ENCODE assay signal across 8 mouse cellular contexts in genomic region chr3:108444698-108445365, GRCm38 (mm10). TPM values are rescaled to one million over a fixed set of nuclear protein-coding genes. Genes with fewer than 3 reads are reported as not detected.
DNase-seq lines count a peak whose midpoint lies in the region; ATAC-seq and TF ChIP-seq lines count a peak whose summit lies in the region.

Sars (minus strand) TSS chr3:108445209.

- peaks cover 49% of the 10 kb centered on the region for H3K4me1 ChIP-seq in erythroblast, embryonic 14.5 days (ENCODE audit: control insufficient read depth)
- H3K4me1 ChIP-seq in heart, embryonic 12.5 days (replicated peaks), result peaks cover 14% of the 10 kb centered on the region
- H3K4me1 ChIP-seq in kidney, postnatal 0 days (replicated peaks; ENCODE audit: insufficient read depth, low read length), result peaks cover 4% of the 10 kb centered on the region; the same call in 1 of the 2 replicates
- H3K4me1 ChIP-seq in liver, embryonic 11.5 days (replicated peaks; ENCODE audit: control insufficient read depth, insufficient read depth, low read length), result peaks cover 16% of the 10 kb centered on the region
- H3K4me1 ChIP-seq in stomach, embryonic 14.5 days (ENCODE audit: control insufficient read depth, insufficient read depth, low read length), result peaks cover 14% of the 10 kb centered on the region; the same call in 1 of the 2 replicates

- peak; percentile 99 for ATAC-seq in heart, embryonic 12.5 days (ENCODE audit: insufficient number of reproducible peaks, low FRiP score)
- ATAC-seq in kidney, postnatal 0 days (replicated peaks; ENCODE audit: low FRiP score, low read depth), result peak; percentile 96
- peak; percentile 95 for ATAC-seq in liver, embryonic 11.5 days (replicated peaks; ENCODE audit: low FRiP score)
- peak; percentile 98 for ATAC-seq in stomach, embryonic 14.5 days (ENCODE audit: insufficient number of reproducible peaks, insufficient read depth, low FRiP score, low read depth)

- peak within 1 kb of the TSS; percentile 75 for H3ac ChIP-seq in C2C12 (ENCODE audit: control insufficient read depth, insufficient read length, low read depth)

- WGBS in heart, embryonic 12.5 days, result under 1% methylated on average over 41 of the region's 41 CpGs
- WGBS in kidney, postnatal 0 days, result under 1% methylated on average over 41 of the region's 41 CpGs
- WGBS in liver, embryonic 11.5 days, result under 1% methylated on average over 41 of the region's 41 CpGs
- WGBS in stomach, embryonic 14.5 days, result under 1% methylated on average over 41 of the region's 41 CpGs

- peak within 1 kb of the TSS; percentile 87 for H3K4me2 ChIP-seq in heart, embryonic 12.5 days
- peak within 1 kb of the TSS; percentile 72 for H3K4me2 ChIP-seq in kidney, postnatal 0 days (ENCODE audit: low read length)
- H3K4me2 ChIP-seq in liver, embryonic 11.5 days, result peak within 1 kb of the TSS; percentile 86
- H3K4me2 ChIP-seq in stomach, embryonic 14.5 days (replicated peaks; ENCODE audit: low read depth, low read length), result peak within 1 kb of the TSS; percentile 73

- peaks cover 4% of the 10 kb centered on the region; the same call in 1 of the 2 replicates for H3K9me3 ChIP-seq in erythroblast, embryonic 14.5 days (ENCODE audit: control insufficient read depth, low read length)
- no peaks in the 10 kb centered on the region for H3K9me3 ChIP-seq in heart, embryonic 12.5 days (replicated peaks)
- no peaks in the 10 kb centered on the region for H3K9me3 ChIP-seq in kidney, postnatal 0 days (replicated peaks; ENCODE audit: low read length)
- H3K9me3 ChIP-seq in liver, embryonic 11.5 days (ENCODE audit: control insufficient read depth, low read length), result no peaks in the 10 kb centered on the region
- no peaks in the 10 kb centered on the region for H3K9me3 ChIP-seq in stomach, embryonic 14.5 days (ENCODE audit: control insufficient read depth, low read depth, low read length)

- TF ChIP-seq POLR2A in brain, embryonic 14.5 days (IDR thresholded peaks at IDR 0.05; ENCODE audit: borderline replicate concordance, extremely low read depth, insufficient read depth, insufficient read length, poor library complexity, severe bottlenecking), result peak; percentile 63; the same call in 1 of the 2 replicates

- peak; percentile 96 for DNase-seq in brain, embryonic 14.5 days (ENCODE audit: low read depth)
- DNase-seq in kidney, postnatal 0 days (ENCODE audit: low spot score), result peak; percentile 96
- peak; percentile 87 for DNase-seq in liver, embryonic 11.5 days (ENCODE audit: low spot score)
- DNase-seq in naive thymus-derived CD4-positive, alpha-beta T cell, adult 2 months (ENCODE audit: low read depth), result peak; percentile 91

- H3K27ac ChIP-seq in heart, embryonic 12.5 days (ENCODE audit: poor library complexity, severe bottlenecking), result peak within 1 kb of the TSS; percentile 86
- peak within 1 kb of the TSS; percentile 48 for H3K27ac ChIP-seq in kidney, postnatal 0 days
- H3K27ac ChIP-seq in liver, embryonic 11.5 days (ENCODE audit: low read depth, low read length), result peak within 1 kb of the TSS; percentile 78
- peak within 1 kb of the TSS; percentile 89 for H3K27ac ChIP-seq in stomach, embryonic 14.5 days (ENCODE audit: low read length)

- H3K9ac ChIP-seq in heart, embryonic 12.5 days, result peak within 1 kb of the TSS; percentile 89
- peak within 1 kb of the TSS; percentile 60 for H3K9ac ChIP-seq in kidney, postnatal 0 days (ENCODE audit: low read depth, low read length)
- H3K9ac ChIP-seq in liver, embryonic 11.5 days (ENCODE audit: low read depth, low read length), result peak within 1 kb of the TSS; percentile 90
- H3K9ac ChIP-seq in stomach, embryonic 14.5 days (replicated peaks; ENCODE audit: low read depth, low read length), result peak within 1 kb of the TSS; percentile 77

- H3K27me3 ChIP-seq in C2C12 (ENCODE audit: control insufficient read depth, insufficient read depth, insufficient read length), result peaks cover 2% of the 10 kb centered on the region
- peaks cover 3% of the 10 kb centered on the region; the same call in 1 of the 2 replicates for H3K27me3 ChIP-seq in erythroblast, embryonic 14.5 days (ENCODE audit: control insufficient read depth)
- peaks cover 10% of the 10 kb centered on the region; the same call in 1 of the 2 replicates for H3K27me3 ChIP-seq in heart, embryonic 12.5 days (replicated peaks)
- H3K27me3 ChIP-seq in kidney, postnatal 0 days (ENCODE audit: insufficient read depth, low read length), result no peaks in the 10 kb centered on the region
- no peaks in the 10 kb centered on the region; the same call in 1 of the 2 replicates for H3K27me3 ChIP-seq in liver, embryonic 11.5 days (replicated peaks; ENCODE audit: control insufficient read depth, insufficient read depth, low read length)
- no peaks in the 10 kb centered on the region for H3K27me3 ChIP-seq in stomach, embryonic 14.5 days (ENCODE audit: control insufficient read depth, insufficient read depth, low read length)

- H3K36me3 ChIP-seq in C2C12 (ENCODE audit: control insufficient read depth, insufficient read depth), result peaks cover 21% of the 10 kb centered on the region
- peaks cover 37% of the 10 kb centered on the region for H3K36me3 ChIP-seq in erythroblast, embryonic 14.5 days (ENCODE audit: control insufficient read depth)
- H3K36me3 ChIP-seq in heart, embryonic 12.5 days, result peaks cover 2% of the 10 kb centered on the region
- no peaks in the 10 kb centered on the region; the same call in 1 of the 2 replicates for H3K36me3 ChIP-seq in kidney, postnatal 0 days (ENCODE audit: insufficient read depth, low read length)
- 0 out of 2 replicates have a peak, but pooled peaks cover 3% of the 10 kb centered on the region for H3K36me3 ChIP-seq in liver, embryonic 11.5 days (ENCODE audit: control insufficient read depth, insufficient read depth, low read length)
- H3K36me3 ChIP-seq in stomach, embryonic 14.5 days (ENCODE audit: control insufficient read depth, insufficient read depth, low read length), result peaks cover 4% of the 10 kb centered on the region; the same call in 1 of the 2 replicates

- peaks cover 50% of the 10 kb centered on the region for H3K79me3 ChIP-seq in C2C12 (ENCODE audit: low read depth)

- H3K79me2 ChIP-seq in C2C12 (ENCODE audit: control insufficient read depth, insufficient read depth), result peaks cover 52% of the 10 kb centered on the region

- TF ChIP-seq CTCF in C2C12 (IDR thresholded peaks at IDR 0.05; ENCODE audit: control insufficient read depth, insufficient read depth, insufficient read length), result no peak
- 0 out of 2 replicates have a peak, but pooled peaks have one; percentile 6 for TF ChIP-seq CTCF in brain, embryonic 14.5 days (IDR thresholded peaks at IDR 0.05; ENCODE audit: borderline replicate concordance, extremely low read depth, insufficient read depth, insufficient read length)
- peak; percentile 58 for TF ChIP-seq CTCF in kidney, postnatal 0 days (IDR thresholded peaks at IDR 0.05; ENCODE audit: low read depth)

- H3K4me3 ChIP-seq in C2C12 (ENCODE audit: insufficient read depth, poor library complexity, severe bottlenecking), result peak within 1 kb of the TSS; percentile 90
- peak within 1 kb of the TSS; percentile 96 for H3K4me3 ChIP-seq in erythroblast, embryonic 14.5 days (replicated peaks)
- peak within 1 kb of the TSS; percentile 81 for H3K4me3 ChIP-seq in heart, embryonic 12.5 days
- peak within 1 kb of the TSS; percentile 49 for H3K4me3 ChIP-seq in kidney, postnatal 0 days (replicated peaks; ENCODE audit: low read depth, low read length)
- peak within 1 kb of the TSS; percentile 87 for H3K4me3 ChIP-seq in liver, embryonic 11.5 days (ENCODE audit: low read depth, low read length)
- peak within 1 kb of the TSS; percentile 80 for H3K4me3 ChIP-seq in stomach, embryonic 14.5 days (ENCODE audit: low read depth, low read length)

TF ChIP-seq in C2C12, 6 proteins besides CTCF, POLR2A, EP300 and RAD21:
- peak; percentile 39 for TF ChIP-seq MAX (IDR thresholded peaks at IDR 0.05)
- no peak for TF ChIP-seq MYOD1 (IDR thresholded peaks at IDR 0.05; ENCODE audit: control insufficient read depth, insufficient read length, low read depth)

RNA-seq across cellular contexts. Expression of gene Sars, which starts in this region (rescaled TPM):
- polyA plus RNA-seq in C2C12 (2012; fragmentation: generic; extraction: Trizol), result 272 TPM
- 120 and 161 TPM in 2 replicates for polyA plus RNA-seq in brain, embryonic 14.5 days (2012; rRNA removed)
- 14.4 and 14.8 TPM in 2 replicates for polyA plus RNA-seq in erythroblast, embryonic 14.5 days (2012)
- 95.8 and 98.1 TPM in 2 replicates for polyA plus RNA-seq in heart, embryonic 12.5 days (2016; fragmentation: Nextera tagmentation; extraction: Ambion mirVana)
- 118 and 135 TPM in 2 replicates for polyA plus RNA-seq in kidney, postnatal 0 days (2015; fragmentation: Nextera tagmentation; extraction: Ambion mirVana)
- 194 and 199 TPM in 2 replicates for polyA plus RNA-seq in liver, embryonic 11.5 days (2014; fragmentation: Nextera tagmentation; extraction: Ambion mirVana)
- 115 and 129 TPM in 2 replicates for polyA plus RNA-seq in stomach, embryonic 14.5 days (2014; fragmentation: Nextera tagmentation; extraction: Ambion mirVana)

Comparison
In these comparisons a context has a peak if more than half of its experiments do, and no peak if none do; other contexts are left out.
1. Peak in every context shown above with its lines: DNase-seq, ATAC-seq, H3K4me3 ChIP-seq and H3K27ac ChIP-seq.